Mouse (Mus musculus) telencephalon, adult 2 months (tissue): ENCODE data around the gene Foxk2.

Source experiments
- DNase-seq: peaks from one replicate; pipeline ENCODE4 v3.0.0-alpha.2; 2011; ENCODE audit warnings: low read depth, low spot score

Foxk2 gene

DNA sequence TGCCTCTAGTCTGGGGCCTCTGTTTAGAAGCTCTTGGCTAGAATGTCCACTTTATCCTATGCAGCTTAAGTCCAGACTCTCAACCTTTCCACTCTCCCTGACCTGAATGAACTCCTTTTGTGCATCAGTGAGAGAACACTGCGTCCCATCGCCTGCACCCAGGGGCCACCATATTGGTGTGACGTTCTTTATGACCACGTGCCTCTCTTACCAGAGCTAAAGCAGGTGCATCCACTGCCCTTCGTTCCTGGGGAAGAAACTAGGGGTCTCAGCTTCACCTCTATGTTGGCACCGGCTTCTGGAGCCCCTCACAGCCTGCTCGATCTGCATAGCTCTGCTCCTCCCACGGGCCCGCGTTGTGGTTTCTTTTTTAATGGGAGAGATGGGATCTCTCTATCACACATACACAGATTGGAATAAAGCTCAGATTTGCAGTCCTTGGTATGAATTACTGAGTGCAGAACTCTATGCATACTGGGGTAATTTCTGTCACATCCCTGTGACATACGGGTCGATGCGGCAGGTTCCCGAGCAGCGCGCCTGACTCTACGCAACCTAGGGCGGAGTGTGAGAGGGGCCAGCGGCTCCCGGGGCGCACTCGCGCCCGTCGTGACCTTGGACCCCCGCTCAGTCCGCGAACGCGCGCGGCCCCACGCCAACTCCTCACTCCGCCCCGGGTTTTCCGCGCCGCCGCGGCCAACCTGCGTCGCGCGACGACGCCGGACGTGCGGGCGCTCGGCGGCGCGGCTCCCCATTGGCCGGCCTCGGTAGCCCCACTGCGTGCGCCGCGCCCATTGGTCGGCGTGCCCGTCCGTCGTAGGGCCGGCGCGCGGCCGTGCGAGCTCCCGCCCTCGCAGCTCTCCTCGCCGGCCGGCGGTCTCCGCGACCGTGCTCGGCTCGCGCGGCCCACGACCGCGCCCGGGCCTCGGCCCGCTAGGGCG lies at the start of gene Foxk2:
Foxk2 (plus strand) TSS at position 831 of the 941 bp plus-strand sequence.
- DNase-seq, result peak; percentile 81

DNA sequence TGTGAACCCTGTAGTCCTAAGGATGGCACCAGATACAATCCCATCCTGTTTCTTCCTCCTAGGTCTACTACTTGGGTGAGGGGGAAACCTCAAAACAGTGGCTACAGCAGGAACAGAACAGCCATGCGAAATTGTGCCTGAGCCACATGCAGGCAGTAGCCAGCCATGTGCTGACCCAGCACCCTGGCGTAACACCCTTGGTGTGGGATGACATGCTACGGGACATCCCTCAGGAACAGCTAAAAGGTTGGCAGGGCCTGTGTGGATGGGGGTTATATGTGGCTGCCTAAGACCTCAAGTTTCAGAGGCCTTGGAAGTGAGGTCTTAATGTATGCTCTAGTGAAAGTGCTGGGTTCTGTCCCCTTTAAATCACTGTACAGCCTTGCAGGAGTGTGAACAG lies 43.0 kb upstream of the Foxk2 start:
- DNase-seq, result no peak

DNA sequence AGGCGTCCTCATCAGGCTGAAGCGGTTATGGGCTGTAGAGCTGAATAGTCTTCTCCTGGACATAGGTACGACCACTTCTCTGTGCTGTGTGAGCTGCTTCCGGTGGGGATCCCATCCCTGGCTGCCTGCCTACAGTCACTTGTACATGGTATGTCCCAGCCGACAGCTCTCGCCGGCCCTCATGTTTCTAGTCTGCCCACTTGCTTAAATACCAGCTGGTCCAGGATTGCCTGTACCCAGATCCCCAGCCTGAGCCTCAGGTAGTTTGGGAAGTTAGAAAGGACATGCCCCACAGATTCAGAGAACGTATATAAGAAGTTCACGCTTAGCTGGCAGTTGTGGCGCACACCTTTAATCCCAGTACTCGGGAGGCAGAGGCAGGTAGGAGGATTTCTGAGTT lies 40.0 kb upstream of the Foxk2 start:
- DNase-seq, result no peak

DNA sequence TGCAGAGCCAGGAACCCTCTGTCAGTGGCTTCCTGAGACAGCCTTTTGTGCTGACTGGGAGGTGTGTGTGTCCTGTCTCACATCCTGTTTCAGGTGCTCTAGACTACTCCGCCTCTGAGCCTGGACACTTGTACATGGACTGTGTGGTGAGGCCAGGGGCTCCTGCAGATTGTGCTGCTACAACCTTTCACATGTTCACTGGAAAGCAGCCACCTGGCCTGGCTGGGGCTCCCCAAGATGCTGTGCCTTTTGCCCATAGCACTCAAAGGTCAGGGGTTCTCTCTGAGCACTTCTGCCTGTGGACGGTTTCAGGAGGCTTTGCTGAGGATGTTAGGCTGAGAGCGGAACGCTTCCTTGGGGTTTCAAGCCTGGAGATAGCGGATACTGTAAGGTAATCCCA lies 39.0 kb upstream of the Foxk2 start:
- no peak for DNase-seq

DNA sequence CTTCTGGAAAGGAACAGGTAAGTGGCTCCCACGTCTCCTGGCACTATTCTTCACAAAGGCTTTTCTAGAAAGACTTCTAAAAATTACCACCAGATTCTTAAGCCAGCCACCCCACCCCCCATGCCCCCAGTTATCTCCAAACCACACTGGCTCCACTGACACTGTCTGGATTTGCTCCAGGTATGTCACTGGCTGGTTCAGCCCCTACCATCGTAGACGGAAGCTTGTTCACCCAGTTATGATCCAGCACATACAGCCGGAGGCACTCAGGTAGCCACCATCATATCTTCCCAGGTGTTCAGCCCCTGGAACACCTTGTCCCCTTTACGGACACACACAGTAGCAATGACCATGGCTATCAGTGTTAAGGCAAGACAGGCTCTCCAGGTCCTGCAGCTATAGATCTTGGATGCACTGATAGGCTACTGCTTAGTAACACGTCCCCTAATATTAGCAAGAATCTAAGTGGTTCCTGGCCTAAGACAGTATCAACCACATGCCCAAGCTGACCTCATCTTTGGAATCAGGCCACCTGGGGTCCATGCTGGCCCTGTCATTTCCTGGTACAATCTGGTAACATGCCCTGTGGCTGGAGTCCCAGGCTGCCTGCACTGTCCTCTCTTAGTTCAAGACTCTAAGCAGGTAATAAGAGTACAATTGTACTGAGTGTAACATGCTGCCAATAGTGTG lies 38.3 kb upstream of the Foxk2 start:
- DNase-seq, result no peak

DNA sequence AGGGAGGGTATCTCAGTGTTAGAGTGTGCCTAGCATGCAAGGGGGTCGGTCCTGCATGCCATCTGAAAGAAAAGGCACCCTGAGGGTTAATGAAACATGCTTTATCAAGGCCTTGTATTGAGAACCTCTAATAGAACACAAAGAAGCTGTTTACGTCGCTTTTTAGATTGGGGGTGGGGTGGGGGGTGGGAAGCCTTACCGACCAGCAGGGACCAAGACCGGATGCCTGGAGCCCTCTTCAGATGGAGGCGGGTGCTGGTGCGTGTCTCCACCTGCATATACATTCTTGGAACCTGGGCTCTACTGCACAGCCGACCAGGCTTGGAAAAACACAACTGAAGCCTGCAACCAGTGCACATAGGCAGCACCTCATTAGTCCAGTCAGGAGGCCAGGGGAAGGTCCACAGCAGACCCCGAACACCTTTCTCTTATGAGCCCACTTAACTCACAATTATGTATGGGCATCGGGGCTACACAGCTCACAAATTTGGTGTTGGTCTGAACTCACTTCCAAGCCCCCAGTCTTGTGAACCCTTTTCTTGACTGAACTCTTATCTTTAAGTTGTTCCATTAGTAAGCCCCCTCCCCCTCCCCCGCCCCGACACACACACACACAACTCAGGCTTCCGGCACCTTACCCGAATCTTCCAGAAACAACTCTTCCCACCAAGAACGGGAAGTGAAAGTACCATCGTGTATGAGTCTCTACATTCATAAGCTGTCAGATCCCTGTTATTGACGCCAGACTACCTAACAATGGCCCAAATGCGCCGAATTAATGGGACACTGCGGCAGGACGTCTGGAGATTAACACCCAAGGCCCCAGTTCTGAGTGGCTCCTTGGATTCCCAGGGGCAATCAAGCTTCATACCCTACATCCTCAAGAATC lies 31.4 kb upstream of the Foxk2 start:
- no peak for DNase-seq

DNA sequence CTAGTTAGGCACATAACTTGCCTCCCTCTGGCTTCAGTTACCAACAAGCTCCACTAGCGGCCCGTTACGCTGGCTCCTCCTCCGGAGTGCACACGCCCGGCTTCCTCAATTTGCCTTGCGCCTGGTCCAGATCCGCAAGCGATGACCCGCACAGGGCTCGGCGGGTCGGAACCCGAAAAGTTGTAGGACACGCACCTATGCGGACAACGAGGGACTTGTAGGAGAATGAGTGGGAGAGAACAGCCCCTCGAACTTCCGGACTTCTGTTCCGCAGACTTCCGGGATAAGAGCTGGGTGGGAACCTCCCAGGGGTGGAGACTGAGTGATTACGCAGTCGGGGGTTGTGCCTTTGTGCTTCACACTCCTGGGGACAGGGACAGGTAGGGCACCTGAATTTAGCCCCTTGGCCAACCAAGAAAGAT lies 30.8 kb upstream of the Foxk2 start, which contains the start of gene Cybc1:
Cybc1 (minus strand) TSS at position 305 of the 422 bp plus-strand sequence.
- DNase-seq, result peak; percentile 74

DNA sequence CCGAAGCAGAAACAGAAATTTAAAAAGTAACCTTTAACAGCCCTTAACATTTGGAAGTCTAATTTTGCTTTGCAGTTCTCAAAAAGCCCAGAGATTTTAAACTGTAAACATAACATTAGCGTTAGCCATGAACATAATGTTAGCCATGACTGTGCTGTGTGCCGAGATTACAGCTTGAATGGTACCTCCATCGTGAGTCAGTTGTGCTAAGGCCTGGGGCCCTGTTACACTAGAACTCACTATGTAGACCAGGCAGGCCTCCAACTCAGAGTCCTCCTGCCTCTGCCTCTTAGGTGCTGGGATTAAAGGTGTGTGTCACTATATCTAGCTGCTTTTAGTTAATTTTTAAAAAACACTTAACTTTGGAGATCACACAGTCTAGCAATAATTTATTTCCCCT lies 28.6 kb upstream of the Foxk2 start:
- no peak for DNase-seq

DNA sequence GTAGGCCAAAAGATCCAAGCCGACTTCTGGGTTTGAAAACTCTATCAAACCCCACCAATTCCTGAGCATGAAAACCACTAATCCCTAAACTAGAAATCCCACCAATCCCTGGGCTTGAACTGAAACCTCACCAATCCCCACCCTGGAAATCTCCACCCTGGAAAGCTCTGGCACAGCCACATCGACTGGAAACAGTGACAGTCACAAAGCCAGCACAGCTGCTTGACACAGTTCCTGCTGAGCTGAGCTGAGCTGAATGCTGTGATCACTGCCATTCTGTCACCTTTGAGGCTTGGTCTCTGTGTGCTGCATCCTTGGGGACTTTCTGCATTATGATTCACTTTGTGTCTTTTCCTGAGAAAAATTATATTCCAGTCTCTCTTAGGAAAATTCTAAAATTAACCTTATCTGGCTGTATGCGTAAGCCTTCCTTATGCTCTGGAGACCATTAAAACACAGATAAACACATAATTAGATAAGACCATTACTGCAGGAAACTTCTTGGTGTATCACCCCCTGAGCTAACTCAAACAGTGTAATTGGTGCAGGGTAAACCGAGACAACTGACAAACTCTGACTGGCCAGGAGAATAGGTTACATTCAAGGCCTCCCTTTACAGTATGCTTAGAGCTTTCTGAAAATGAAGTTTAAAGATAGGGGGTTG lies 28.0 kb upstream of the Foxk2 start:
- DNase-seq, result peak; percentile 17

DNA sequence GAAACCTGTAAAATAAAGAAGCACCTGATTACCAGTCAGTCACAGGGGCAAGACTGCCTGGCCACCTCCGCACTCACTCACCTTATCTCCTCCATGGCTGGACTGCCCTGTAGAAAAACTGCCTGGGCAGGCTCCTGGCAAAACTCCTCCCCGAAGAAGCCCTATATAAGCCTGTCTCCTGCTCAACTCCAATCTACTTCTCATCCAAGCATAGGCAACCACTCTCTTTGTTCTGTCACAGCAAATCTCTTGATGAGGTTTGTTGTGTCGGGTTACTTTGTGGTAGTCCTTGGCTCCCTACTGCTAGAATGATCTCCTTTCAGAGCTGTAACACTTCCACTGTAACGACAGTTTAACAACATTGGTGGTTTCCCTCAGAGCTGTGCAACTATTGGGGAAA lies 27.1 kb upstream of the Foxk2 start:
- no peak for DNase-seq

DNA sequence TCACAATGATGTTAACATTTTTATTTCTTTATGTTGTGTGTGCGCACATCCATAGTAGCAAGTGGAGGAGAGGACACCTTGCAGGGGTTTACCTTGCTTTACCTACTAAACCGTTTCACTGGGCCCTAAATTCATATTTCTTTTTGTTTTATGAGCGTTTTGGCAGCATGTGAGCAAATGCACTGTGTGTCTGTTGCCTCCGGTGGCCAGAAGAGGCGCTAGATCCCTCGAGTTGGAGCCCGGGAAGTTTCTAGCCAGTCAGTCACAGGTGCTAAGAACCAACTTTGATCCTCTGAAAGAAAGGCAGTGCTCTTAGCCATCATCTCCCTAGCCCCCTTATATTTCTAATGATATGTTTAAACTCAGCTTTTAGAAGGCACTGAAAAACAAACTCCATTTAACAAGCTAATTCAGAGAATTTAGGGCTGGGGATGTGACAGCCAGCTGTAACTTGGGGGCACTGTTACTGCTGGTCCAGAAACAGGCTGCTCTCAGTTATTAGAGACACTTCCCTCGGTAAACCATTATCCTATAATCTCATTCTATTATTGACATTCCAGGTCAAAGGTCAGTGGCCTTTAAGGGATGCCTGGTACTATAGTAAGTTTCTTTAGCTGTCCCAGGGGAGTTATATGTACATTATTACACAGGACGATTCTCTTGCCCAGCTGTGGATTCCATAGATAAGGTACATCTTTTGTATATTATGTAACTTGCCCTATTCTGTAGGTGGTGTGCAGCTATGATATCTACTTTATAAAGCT lies 24.1 kb upstream of the Foxk2 start:
- no peak for DNase-seq

DNA sequence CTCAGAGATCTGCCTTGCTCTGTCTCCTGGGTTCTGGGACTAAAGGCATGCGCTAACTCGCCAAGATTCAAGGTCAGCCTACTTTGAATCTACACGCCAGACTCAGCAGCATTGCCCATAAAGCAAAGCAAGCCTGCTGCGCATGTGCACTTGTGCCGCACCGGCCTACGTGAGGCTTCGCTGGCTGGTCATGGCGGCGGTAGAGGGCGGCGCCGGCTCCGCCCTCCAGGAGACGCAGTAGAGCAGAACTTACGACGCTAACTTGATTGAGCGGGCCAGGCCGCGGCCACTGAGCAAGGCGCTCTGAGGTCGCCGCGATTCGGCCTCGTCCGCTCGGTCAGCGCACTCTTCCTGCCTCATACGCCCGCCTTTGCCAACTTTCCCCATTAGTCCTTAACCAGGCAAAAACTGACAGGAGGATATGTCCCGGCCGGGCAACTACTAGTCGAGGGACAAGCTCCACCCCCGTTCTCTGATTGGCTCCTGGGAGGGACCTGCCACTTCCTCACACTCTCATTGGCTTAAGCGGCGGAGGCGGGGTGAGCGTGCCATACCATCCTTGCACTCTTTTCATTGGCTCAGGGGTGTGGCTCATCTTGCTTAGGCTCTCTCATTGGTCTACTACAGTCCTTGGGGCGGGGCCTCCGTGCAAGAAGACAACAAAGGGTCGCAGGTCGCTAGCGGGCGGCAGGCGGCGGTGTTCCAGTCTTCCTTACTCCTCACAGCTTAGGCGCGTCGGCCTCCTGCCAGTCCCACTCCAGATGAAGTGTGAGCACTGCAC lies 23.0 kb upstream of the Foxk2 start, which contains the start of gene Narf:
Narf (plus strand) TSS at position 690 of the 781 bp plus-strand sequence.
- peak; percentile 99 for DNase-seq

DNA sequence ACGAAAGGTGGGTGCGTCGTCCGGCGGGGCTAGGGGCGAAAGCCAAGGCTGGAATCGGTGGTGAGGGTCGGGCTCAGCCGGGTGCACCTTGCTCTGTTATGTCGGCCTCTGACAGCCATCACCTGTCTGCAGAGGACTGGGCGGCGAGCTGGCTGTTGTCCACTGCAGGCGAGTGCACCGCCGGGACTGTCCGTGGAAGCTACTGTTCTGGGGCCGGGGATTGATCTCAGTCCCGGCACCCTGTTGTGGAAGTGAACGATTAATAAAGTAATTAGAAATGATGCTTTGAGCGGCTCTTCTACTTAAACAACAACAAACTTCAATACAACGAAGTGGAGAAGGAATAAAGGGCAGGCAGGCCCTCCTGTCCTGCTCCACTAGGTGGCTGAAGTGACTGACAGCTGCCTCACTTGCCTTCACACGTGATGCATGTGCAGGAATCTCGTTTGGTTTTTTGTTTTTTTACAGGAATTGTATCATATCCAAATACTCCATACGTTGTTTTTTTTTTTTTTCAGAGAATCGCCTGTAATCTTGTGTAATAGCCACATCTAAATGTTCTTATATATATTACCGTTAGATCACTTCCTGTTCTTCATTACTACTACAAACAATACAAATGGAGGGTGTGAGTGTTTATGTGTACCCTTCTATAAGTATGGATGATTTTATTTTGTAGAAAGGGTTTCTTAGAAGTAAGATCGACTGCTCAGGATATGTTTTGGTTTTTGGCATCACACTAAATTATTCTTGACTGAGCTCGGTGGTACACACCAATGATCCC lies 22.3 kb upstream of the Foxk2 start:
- peak; percentile 26 for DNase-seq

DNA sequence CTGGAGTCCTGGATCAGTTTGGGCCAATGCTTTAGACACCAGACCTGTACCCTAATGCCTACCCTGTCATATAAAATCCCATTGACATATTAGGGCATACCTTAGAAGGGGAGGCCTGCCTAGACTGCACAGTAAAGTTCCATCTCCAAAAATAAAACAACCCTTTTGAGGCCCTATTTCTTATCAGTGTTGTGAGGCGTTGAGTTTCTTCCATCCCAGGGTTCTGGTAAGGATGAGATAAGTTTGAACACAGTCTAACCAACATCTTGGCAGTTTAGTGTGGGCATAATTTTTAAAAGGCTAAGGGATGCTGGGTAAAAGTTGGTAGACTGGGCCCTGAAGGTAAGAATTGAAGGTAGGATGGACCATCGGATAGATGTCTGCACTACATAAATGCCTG lies 20.1 kb upstream of the Foxk2 start:
- DNase-seq, result no peak

DNA sequence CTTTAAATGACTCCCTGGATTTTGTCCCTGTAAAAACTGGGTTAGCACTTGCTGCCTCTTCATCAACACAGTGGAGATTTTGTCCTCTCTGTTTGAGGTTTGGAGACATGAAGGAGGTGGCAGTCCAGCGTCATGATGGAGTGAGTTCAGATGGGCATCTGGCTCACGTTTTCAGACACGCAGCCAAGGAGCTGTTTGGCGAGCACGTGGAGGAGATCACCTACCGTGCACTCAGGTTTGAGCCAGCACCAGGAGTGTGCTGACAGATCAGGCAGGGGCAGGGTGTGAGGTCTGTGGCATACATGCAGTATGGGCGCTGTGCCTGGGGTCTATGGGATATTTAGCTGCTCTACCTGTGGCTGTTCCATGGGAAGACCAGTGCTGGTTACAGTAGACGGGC lies 9.6 kb upstream of the Foxk2 start:
- DNase-seq, result no peak

DNA sequence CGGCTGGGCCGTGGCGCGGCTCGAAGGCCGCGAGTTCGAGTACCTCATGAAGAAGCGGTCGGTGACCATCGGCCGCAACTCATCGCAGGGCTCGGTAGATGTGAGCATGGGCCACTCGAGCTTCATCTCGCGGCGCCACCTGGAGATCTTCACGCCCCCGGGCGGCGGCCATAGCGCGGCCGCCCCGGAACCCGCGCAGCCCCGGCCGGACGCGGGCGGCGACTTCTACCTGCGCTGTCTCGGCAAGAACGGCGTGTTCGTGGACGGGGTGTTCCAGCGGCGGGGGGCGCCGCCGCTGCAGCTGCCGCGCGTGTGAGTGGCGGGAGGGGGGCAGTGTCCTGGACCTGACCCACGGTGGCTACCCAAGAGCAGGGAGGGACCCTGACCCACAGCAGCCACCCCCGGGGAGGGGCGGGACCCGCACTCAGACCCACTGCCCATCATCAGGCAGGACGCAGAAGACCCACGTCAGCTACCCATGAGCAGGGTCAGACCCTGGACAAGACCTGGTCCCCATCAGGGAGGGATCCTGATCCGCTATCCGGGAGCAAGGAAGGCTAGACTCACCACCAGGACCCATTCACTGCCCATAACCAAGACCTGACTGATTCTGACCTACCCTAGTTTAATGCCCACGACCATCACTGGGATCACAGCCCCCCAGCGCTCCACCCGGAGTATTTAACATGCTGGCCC lies 569 bp downstream of the Foxk2 start:
- DNase-seq, result no peak

DNA sequence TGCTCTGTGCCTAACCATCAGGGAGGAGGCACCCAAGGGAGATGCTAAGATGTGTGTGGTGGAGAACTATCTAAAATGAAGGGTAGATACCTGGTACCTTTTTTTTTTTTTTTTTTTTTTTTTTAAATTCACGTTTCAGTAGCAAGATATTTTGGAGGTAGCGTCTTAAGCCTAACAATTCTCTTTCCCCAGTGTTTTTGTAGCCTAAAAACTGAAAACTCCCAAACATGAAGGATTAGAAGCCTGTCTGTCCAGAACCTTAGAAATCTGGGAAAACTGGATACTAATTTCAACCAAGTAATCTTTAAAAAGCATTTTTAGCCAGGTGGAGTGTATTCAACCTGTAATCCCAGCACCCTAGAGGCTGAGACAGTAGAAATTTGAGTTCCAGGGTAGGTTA lies 1.3 kb downstream of the Foxk2 start:
- DNase-seq, result no peak

DNA sequence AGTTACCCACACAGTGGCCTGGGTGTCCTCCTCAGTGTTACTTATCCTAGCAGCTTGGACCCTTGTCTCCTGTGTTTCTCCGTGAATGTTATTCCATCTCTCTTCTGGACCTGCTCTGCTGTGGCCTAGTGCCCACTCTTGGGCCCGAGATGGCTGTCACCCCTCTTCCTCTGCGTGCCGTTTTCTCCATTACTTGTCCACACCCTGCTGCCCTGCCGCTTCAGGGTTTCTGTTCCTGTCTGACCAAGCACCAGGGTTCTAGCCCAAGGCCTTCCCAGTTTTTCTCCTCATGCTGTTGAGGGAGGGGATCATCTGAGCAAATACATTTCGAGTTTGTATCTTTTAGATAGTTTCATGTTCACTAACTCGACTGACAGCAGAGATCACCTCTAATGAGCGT lies 17.7 kb downstream of the Foxk2 start:
- no peak for DNase-seq
